Mouse (Mus musculus) cerebellum, adult 2 months (tissue): ENCODE measurements around the gene Sgta.

Experiments
- CTCF ChIP-seq: fragments of 200-500 bp; IDR thresholded peaks from 2 replicates; pipeline ENCODE4 v1.5.1; 2011; ENCODE audit warnings: low read depth, mild to moderate bottlenecking, control low read depth, low read length, moderate library complexity, borderline replicate concordance; ENCODE audit not compliant: insufficient read depth
- POLR2A ChIP-seq: fragments of 200-500 bp; IDR thresholded peaks from 2 replicates; pipeline ENCODE4 v1.6.1; 2011; ENCODE audit warnings: low read length, control low read depth, borderline replicate concordance; ENCODE audit not compliant: insufficient read depth

DNA sequence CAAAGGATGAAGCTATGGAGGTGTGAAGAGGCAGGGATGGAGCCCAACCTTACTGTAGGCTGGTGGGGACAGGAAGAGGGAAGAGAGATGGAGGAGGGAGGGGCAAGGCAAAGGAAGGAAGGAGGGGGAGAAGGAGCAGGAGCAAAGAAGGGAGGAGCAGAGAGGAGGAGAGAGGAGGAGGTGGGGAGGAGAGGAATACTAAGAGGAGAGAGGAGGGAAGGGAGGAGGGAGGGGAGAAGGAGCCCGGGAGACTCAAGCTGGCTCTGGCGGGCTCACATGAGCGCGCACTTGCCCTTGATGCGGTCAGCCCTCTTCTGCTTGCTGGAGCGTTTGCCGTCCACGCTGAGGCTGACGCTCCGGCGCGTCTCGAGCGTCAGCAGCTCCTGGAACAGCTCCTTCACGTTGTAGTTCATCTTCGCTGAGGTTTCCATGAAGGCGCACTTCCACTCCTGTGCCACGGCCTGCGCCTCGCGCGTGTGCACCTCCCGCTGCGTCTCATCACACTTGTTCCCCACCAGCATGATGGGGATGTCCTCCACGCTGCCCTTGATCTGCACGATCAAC, 38.4 kb downstream of the Sgta start:
- TF ChIP-seq POLR2A (no peak), CTCF (no peak)
